Mouse (Mus musculus): ENCODE data around the gene Wdr70. TPM values are rescaled to one million over a fixed set of nuclear protein-coding genes. Genes with fewer than 3 reads are reported as not detected.

The Wdr70 gene
- polyA plus RNA-seq, 1 experiment from 2014 or later: 81.8 TPM

GRCm38 (mm10) chr15:7878861-7879260, 220.1 kb downstream of the Wdr70 start:
- H3K4me2 ChIP-seq (ENCODE audit: low read depth): no peak overlapping the region
- no peaks in the 10 kb centered on the region for H3K36me3 ChIP-seq (ENCODE audit: control insufficient read depth, insufficient read depth, low read length)
- 84% methylated on average over 10 of the region's 10 CpGs for WGBS
- no peak for ATAC-seq (ENCODE audit: insufficient read depth, low FRiP score, low TSS enrichment)
- 0 out of 2 replicates have a peak, but pooled peaks cover 5% of the 10 kb centered on the region for H3K4me1 ChIP-seq (ENCODE audit: control insufficient read depth, insufficient read depth, low read length)
- no peak overlapping the region for H3K9ac ChIP-seq (ENCODE audit: low read length)
- no peaks in the 10 kb centered on the region for H3K9me3 ChIP-seq (ENCODE audit: control insufficient read depth, low read length)
- DNase-seq (ENCODE audit: low spot score): no peak
- H3K4me3 ChIP-seq (ENCODE audit: low read depth, low read length): no peak overlapping the region
- no peaks in the 10 kb centered on the region for H3K27me3 ChIP-seq (ENCODE audit: control insufficient read depth, insufficient read depth, low read length)
- no peak overlapping the region for H3K27ac ChIP-seq (ENCODE audit: low read depth, low read length)

- Histone ChIP-seq H3K9ac (ENCODE audit: low read length) (no peak overlapping the region), H3K4me3 (ENCODE audit: low read depth, low read length) (no peak overlapping the region), H3K36me3 (ENCODE audit: control insufficient read depth, insufficient read depth, low read length) (no peaks in the 10 kb centered on the region), H3K4me1 (ENCODE audit: control insufficient read depth, insufficient read depth, low read length) (0 out of 2 replicates have a peak, but pooled peaks cover 5% of the 10 kb centered on the region), H3K27ac (ENCODE audit: low read depth, low read length) (no peak overlapping the region), H3K27me3 (ENCODE audit: control insufficient read depth, insufficient read depth, low read length) (no peaks in the 10 kb centered on the region), H3K9me3 (ENCODE audit: control insufficient read depth, low read length) (no peaks in the 10 kb centered on the region), H3K4me2 (ENCODE audit: low read depth) (no peak overlapping the region)
- 50% methylated on average over 22 of the region's 22 CpGs for WGBS
- ATAC-seq (ENCODE audit: insufficient read depth, low FRiP score, low TSS enrichment) (no peak), DNase-seq (ENCODE audit: low spot score) (no peak)
Measured at GRCm38 (mm10) chr15:7877560-7878467, 221.2 kb downstream of the Wdr70 start.

GRCm38 (mm10) chr15:7875879-7876278, 223.1 kb downstream of the Wdr70 start:
- ATAC-seq (ENCODE audit: insufficient read depth, low FRiP score, low TSS enrichment): no peak
- no peaks in the 10 kb centered on the region for H3K27me3 ChIP-seq (ENCODE audit: control insufficient read depth, insufficient read depth, low read length)
- WGBS: 63% methylated on average over 6 of the region's 6 CpGs
- no peak overlapping the region for H3K9ac ChIP-seq (ENCODE audit: low read length)
- 0 out of 2 replicates have a peak, but pooled peaks cover 5% of the 10 kb centered on the region for H3K4me1 ChIP-seq (ENCODE audit: control insufficient read depth, insufficient read depth, low read length)
- H3K4me3 ChIP-seq (ENCODE audit: low read depth, low read length): no peak overlapping the region
- H3K9me3 ChIP-seq (ENCODE audit: control insufficient read depth, low read length): no peaks in the 10 kb centered on the region
- no peak overlapping the region for H3K4me2 ChIP-seq (ENCODE audit: low read depth)
- no peak overlapping the region for H3K27ac ChIP-seq (ENCODE audit: low read depth, low read length)
- DNase-seq (ENCODE audit: low spot score): no peak
- H3K36me3 ChIP-seq (ENCODE audit: control insufficient read depth, insufficient read depth, low read length): no peaks in the 10 kb centered on the region

- Histone ChIP-seq H3K9ac (ENCODE audit: low read length) (no peak overlapping the region), H3K9me3 (ENCODE audit: control insufficient read depth, low read length) (no peaks in the 10 kb centered on the region), H3K27me3 (ENCODE audit: control insufficient read depth, insufficient read depth, low read length) (no peaks in the 10 kb centered on the region), H3K27ac (ENCODE audit: low read depth, low read length) (no peak overlapping the region), H3K36me3 (ENCODE audit: control insufficient read depth, insufficient read depth, low read length) (no peaks in the 10 kb centered on the region), H3K4me1 (ENCODE audit: control insufficient read depth, insufficient read depth, low read length) (no peaks in the 10 kb centered on the region), H3K4me3 (ENCODE audit: low read depth, low read length) (no peak overlapping the region), H3K4me2 (ENCODE audit: low read depth) (no peak overlapping the region)
- 67% methylated on average over 5 of the region's 5 CpGs for WGBS
- ATAC-seq (ENCODE audit: insufficient read depth, low FRiP score, low TSS enrichment) (no peak), DNase-seq (ENCODE audit: low spot score) (no peak)
Measured at GRCm38 (mm10) chr15:7872473-7872872, 226.5 kb downstream of the Wdr70 start.

- H3K9me3 ChIP-seq (ENCODE audit: control insufficient read depth, low read length): no peaks in the 10 kb centered on the region
- WGBS: 89% methylated on average over 3 of the region's 3 CpGs
- DNase-seq (ENCODE audit: low spot score): no peak
Measured at GRCm38 (mm10) chr15:7865305-7865704, 233.7 kb downstream of the Wdr70 start.

GRCm38 (mm10) chr15:7863328-7863727, 235.7 kb downstream of the Wdr70 start:
- no peaks in the 10 kb centered on the region for H3K27me3 ChIP-seq (ENCODE audit: control insufficient read depth, insufficient read depth, low read length)
- DNase-seq (ENCODE audit: low spot score) (no peak), ATAC-seq (ENCODE audit: insufficient read depth, low FRiP score, low TSS enrichment) (no peak)
- no peaks in the 10 kb centered on the region for H3K36me3 ChIP-seq (ENCODE audit: control insufficient read depth, insufficient read depth, low read length)
- WGBS: 58% methylated on average over 5 of the region's 5 CpGs
- no peak overlapping the region for H3K9ac ChIP-seq (ENCODE audit: low read length)
- no peak overlapping the region for H3K27ac ChIP-seq (ENCODE audit: low read depth, low read length)
- H3K9me3 ChIP-seq (ENCODE audit: control insufficient read depth, low read length): no peaks in the 10 kb centered on the region
- no peak overlapping the region for H3K4me2 ChIP-seq (ENCODE audit: low read depth)
- no peaks in the 10 kb centered on the region for H3K4me1 ChIP-seq (ENCODE audit: control insufficient read depth, insufficient read depth, low read length)
- H3K4me3 ChIP-seq (ENCODE audit: low read depth, low read length): no peak overlapping the region

More at GRCm38 (mm10) chr15:7865305-7865704, 233.7 kb downstream of the Wdr70 start:
- Histone ChIP-seq H3K4me3 (ENCODE audit: low read depth, low read length) (no peak overlapping the region), H3K27me3 (ENCODE audit: control insufficient read depth, insufficient read depth, low read length) (no peaks in the 10 kb centered on the region), H3K27ac (ENCODE audit: low read depth, low read length) (no peak overlapping the region), H3K4me1 (ENCODE audit: control insufficient read depth, insufficient read depth, low read length) (no peaks in the 10 kb centered on the region), H3K9ac (ENCODE audit: low read length) (no peak overlapping the region), H3K36me3 (ENCODE audit: control insufficient read depth, insufficient read depth, low read length) (no peaks in the 10 kb centered on the region), H3K4me2 (ENCODE audit: low read depth) (no peak overlapping the region)
- ATAC-seq (ENCODE audit: insufficient read depth, low FRiP score, low TSS enrichment): no peak

- Histone ChIP-seq H3K27me3 (ENCODE audit: control insufficient read depth, insufficient read depth, low read length) (no peaks in the 10 kb centered on the region), H3K9ac (ENCODE audit: low read length) (no peak overlapping the region), H3K36me3 (ENCODE audit: control insufficient read depth, insufficient read depth, low read length) (no peaks in the 10 kb centered on the region), H3K4me1 (ENCODE audit: control insufficient read depth, insufficient read depth, low read length) (no peaks in the 10 kb centered on the region), H3K9me3 (ENCODE audit: control insufficient read depth, low read length) (no peaks in the 10 kb centered on the region), H3K4me2 (ENCODE audit: low read depth) (no peak overlapping the region), H3K27ac (ENCODE audit: low read depth, low read length) (no peak overlapping the region), H3K4me3 (ENCODE audit: low read depth, low read length) (no peak overlapping the region)
- WGBS: 87% methylated on average over 5 of the region's 5 CpGs
- DNase-seq (ENCODE audit: low spot score) (no peak), ATAC-seq (ENCODE audit: insufficient read depth, low FRiP score, low TSS enrichment) (no peak)
Measured at GRCm38 (mm10) chr15:7862890-7863289, 236.1 kb downstream of the Wdr70 start.

- 85% methylated on average over 5 of the region's 5 CpGs for WGBS
- Histone ChIP-seq H3K4me1 (ENCODE audit: control insufficient read depth, insufficient read depth, low read length) (no peaks in the 10 kb centered on the region), H3K4me3 (ENCODE audit: low read depth, low read length) (no peak overlapping the region), H3K27me3 (ENCODE audit: control insufficient read depth, insufficient read depth, low read length) (no peaks in the 10 kb centered on the region), H3K27ac (ENCODE audit: low read depth, low read length) (no peak overlapping the region), H3K9ac (ENCODE audit: low read length) (no peak overlapping the region), H3K4me2 (ENCODE audit: low read depth) (no peak overlapping the region), H3K9me3 (ENCODE audit: control insufficient read depth, low read length) (no peaks in the 10 kb centered on the region), H3K36me3 (ENCODE audit: control insufficient read depth, insufficient read depth, low read length) (no peaks in the 10 kb centered on the region)
- DNase-seq (ENCODE audit: low spot score) (no peak), ATAC-seq (ENCODE audit: insufficient read depth, low FRiP score, low TSS enrichment) (no peak)
Measured at GRCm38 (mm10) chr15:7858841-7859240, 240.2 kb downstream of the Wdr70 start.

GRCm38 (mm10) chr15:7857418-7857817, 241.6 kb downstream of the Wdr70 start:
- no peak overlapping the region for H3K27ac ChIP-seq (ENCODE audit: low read depth, low read length)
- no peaks in the 10 kb centered on the region for H3K27me3 ChIP-seq (ENCODE audit: control insufficient read depth, insufficient read depth, low read length)
- ATAC-seq (ENCODE audit: insufficient read depth, low FRiP score, low TSS enrichment) (no peak), DNase-seq (ENCODE audit: low spot score) (no peak)
- no peak overlapping the region for H3K9ac ChIP-seq (ENCODE audit: low read length)
- no peaks in the 10 kb centered on the region for H3K9me3 ChIP-seq (ENCODE audit: control insufficient read depth, low read length)
- no peaks in the 10 kb centered on the region for H3K4me1 ChIP-seq (ENCODE audit: control insufficient read depth, insufficient read depth, low read length)
- H3K4me2 ChIP-seq (ENCODE audit: low read depth): no peak overlapping the region
- H3K36me3 ChIP-seq (ENCODE audit: control insufficient read depth, insufficient read depth, low read length): no peaks in the 10 kb centered on the region
- 88% methylated on average over 13 of the region's 13 CpGs for WGBS
- H3K4me3 ChIP-seq (ENCODE audit: low read depth, low read length): no peak overlapping the region

All from neural tube, embryonic 11.5 days (tissue).